Mouse (Mus musculus): Measurements from ENCODE around the gene Slc44a1. TPM values are rescaled to one million over a fixed set of nuclear protein-coding genes. Genes with fewer than 3 reads are reported as not detected.
A peak's percentile ranks its signal among the peaks of the same experiment; 100 is the strongest.

Gene Slc44a1
- total RNA-seq, 2 experiments from 2014 or later: 9.1 to 12.4 TPM

DNA sequence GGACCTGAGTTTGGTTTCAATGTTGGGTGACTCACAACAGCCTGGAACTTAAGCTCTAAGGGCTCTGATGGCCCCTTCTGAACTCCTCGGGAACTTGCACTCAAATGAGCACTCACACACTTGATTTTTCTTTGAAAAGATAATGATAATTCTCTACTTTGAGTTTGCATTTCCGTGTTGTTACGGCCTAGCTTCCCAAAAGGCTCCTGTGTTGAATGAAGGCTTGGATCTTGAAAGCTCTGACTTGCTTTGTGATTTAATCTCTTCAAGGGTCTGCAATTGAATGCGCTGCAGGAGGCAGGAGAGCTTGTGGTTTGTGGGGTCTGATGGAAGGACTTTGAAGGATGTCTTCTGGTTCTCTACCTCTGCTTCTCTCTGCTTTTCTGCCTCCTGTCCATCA lies 13.1 kb upstream of the Slc44a1 start:
- ATAC-seq (ENCODE audit: poor library complexity, severe bottlenecking): no peak

DNA sequence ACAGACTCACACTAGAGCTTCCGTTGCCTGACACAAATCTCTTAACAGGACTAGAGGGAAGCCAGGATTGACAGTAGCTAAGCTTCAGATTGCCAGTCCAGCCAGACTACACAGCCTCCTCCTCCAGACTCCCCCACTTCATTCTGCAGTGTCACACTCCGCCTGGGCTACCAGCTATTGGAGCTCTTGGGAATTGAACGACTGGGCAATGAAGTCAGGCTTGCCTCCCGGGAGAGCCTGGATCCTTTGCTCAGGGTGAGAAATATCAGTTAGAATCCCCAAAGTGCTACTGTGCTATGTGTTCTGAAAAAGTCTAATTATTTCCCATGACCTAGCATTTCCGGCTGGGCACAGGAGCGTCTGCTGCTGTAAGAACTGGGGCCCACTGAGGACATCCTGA lies 9.7 kb upstream of the Slc44a1 start:
- no peak for ATAC-seq (ENCODE audit: poor library complexity, severe bottlenecking)

DNA sequence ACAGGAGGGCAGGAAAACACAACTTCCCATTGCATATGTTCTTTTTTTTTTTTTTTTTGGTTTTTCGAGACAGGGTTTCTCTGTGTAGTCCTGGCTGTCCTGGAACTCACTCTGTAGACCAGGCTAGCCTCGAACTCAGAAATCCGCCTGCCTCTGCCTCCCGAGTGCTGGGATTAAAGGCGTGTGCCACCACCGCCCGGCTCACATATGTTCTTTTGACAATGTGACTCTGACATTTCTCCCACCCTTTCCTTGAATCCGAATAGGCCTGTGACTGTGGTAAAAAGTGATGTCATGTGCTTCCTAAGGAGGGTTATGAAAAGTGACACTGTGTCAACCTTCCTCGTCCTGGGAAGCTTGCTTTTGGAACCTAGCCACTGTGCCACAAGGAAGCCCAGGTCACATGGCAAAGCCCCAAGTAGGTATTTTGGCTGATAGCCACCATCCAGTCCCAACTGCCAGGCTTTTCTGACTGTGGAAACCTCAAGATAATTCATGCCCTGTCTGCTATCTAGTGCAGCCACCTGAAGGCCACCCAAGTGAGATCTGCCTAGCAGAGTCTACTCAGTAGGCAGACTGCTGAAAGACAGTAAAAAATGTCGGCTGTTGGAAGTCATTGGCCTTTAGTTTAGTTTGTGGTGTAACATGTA lies 8.5 kb upstream of the Slc44a1 start:
- peak; percentile 49 for ATAC-seq (ENCODE audit: poor library complexity, severe bottlenecking)

DNA sequence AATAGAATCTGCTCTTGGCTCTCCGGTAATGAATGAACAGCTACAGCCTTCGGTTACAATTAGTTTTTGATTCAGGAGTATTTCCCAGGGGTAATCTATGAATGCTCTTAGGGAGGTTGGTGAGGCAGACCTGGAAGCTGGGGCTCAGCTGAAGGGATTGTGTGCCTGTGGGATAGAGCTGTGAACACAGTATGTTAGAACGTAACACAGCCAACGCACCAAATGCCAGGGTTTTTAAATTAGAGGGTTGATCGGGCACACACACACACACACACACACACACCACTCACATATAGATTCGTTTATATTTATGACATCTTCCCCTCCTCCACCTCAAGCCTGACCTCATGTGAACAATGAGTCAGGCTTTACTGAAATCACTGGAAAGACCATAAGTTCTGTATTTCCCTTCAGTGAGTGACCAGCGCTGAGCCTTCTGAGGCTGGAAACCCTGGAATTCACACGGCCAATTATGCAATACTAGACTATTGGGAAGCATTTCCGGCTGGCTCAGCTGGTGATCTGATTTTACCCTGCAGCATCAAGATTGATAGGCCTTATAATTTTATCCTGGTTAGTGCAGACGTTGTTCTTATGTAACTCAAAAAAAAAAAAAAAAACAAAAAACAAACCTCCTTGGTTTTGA lies 3.0 kb upstream of the Slc44a1 start:
- no peak for ATAC-seq (ENCODE audit: poor library complexity, severe bottlenecking)

DNA sequence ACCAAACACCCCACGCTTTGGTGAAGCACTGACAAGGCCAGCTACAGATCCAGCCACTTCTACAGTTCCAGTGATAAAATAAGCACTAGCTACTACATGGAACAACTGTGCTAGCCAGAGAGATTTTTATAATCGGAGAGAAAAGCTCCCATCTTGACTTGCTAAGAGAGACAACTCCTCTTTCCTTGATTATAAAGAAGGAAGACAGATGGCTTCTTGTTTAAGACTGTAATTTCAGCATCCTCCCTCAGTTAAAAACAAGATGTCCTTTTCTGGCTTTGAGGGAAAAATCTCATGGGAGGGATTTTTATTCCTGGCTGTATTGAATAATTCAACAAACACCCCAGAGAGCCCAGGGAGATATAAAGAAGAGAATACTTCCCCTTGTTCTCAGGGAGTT lies 1.8 kb upstream of the Slc44a1 start:
- no peak for ATAC-seq (ENCODE audit: poor library complexity, severe bottlenecking)

DNA sequence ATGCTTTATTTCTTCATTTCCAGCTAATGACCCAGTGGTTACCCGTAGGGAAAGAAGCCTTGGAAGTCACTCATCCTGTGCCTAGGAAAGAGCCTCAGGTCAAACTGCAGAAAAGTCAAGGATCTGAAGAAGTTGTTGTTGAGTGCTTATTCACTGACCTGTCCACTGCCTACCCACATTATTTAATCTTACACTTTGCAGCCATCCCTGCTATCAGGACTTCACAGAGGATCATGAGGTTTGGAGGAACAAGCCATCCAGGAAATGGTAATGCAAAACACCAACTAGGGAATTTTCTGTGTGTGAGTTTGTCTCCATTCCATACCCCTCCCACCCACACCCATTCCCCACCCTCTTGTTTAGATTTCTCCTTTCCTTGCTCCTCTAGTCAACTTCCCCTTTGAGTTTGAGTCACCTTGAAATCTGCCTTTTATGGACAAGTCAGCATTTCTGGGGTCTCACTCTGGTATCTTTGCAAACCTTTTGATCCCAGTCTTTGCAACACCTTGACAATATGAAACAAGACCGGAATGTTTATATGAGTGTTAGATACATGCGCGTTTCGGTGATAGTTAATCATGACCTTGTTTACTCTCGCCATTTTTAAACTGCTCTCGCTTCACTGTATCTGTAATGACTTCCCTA lies 1.3 kb upstream of the Slc44a1 start:
- no peak for ATAC-seq (ENCODE audit: poor library complexity, severe bottlenecking)

DNA sequence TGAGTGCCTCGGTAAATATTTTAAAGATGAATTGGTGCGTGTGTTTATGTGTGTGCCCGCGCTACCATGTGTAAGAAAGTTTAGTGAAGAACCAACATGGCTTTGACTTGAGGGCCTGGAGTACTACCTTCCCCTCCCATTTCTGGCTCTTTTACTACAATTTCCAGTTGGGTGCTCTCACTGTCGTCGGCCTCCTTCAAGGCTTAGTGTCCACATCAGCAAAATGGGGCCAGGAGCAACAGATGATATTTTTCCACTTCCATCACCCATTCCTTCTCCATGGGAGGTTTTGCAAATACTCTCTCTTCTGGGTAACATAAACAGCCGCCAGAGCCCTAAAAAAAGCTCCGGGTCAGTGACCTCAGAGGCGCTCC lies 590 bp upstream of the Slc44a1 start:
- peak; percentile 2; the same call in 1 of the 2 replicates for ATAC-seq (ENCODE audit: poor library complexity, severe bottlenecking)

DNA sequence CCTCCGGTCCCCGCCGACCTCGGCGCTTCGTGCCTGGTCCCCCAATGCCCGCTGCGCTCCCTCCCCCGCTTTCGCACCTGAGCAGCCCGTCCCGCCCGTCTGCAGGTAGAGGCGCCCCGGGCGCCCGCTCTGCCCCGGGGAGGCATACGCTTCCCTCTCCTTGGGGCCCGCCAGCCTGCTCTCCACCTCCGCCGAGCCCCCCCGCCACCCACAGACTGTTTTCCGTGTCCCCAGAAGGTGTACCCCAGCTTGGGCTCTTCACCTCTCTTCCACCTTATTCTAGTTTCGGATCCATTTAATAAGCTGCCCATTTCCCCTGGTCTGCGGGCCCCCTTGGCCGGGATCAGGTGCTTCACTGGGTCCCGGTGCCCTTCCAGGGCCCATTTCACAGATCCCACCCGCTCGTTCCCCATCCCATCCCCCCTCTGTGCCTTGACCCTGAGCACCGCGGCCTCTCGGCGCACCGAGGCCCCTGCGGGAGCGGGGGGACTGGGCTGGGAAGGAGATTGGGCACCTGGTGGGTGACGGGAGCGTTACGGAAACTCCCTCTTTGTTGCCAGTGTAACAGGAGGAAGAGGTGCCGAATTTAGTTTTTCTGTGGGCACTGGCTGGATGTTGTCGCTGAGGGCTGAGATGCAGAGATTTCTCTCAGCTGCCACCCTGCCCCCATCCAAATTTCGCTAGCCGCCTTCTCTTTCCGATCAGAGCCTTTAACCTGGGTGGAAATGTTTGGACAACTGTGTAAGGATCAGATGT lies 781 bp downstream of the Slc44a1 start:
- no peak; the same call in 1 of the 2 replicates for ATAC-seq (ENCODE audit: poor library complexity, severe bottlenecking)

DNA sequence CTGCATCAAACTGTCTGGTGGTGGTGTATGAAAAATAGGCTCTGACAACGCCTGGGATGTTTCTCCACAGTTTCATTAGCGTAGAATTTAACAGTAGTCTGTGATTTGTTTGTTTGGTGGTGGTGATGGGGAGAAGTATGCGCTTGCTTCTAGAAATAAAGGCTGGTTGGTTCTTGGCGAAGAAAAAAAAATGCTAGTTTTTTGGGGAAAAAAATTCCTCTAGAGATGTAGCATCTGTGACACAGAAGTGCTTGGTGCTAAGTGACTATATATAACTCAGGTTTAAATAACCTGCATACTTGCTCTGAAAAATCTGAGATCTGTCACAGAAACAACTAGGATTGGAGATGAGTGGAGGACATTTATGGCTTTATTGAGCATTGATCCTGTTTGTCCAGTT lies 1.5 kb downstream of the Slc44a1 start:
- no peak for ATAC-seq (ENCODE audit: poor library complexity, severe bottlenecking)

DNA sequence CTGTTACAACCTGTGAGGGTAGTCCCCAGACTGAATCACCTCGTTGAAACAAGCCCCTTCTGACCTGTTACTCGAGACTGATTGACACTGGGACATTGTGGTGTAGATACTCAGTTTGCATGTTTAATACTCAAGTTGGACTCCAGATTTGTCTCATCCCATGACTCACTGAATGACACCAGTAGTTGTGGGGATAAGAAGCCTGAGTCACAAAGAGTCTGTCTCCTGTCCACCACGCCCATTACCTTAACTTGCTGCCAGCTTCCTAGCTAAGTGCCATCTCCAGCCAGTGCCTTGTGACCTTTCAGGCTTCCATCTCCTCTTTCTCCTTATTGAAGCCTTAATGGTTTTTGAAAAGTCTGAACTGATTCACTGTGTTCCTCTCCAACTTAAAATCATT lies 6.0 kb downstream of the Slc44a1 start:
- no peak for ATAC-seq (ENCODE audit: poor library complexity, severe bottlenecking)

DNA sequence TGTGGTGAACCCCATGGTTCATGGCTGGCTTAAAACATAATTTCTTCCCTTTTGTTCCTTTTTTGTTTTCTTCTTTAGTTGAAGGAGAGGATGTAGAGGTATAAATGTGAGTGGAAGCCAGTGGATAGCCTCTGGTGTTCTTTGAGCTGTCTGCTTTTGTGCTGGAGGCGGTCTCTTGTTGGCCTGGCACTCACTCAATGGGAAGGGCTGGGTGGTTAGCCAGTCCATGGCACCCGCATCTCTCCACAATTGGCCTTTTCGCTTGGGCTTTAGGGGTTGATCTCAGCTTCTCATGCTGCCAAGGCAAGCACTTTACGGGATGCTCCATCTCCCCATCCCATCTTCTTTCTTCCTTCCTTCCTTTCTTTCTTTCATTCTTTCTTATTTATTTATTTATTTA lies 7.6 kb downstream of the Slc44a1 start:
- no peak for ATAC-seq (ENCODE audit: poor library complexity, severe bottlenecking)

DNA sequence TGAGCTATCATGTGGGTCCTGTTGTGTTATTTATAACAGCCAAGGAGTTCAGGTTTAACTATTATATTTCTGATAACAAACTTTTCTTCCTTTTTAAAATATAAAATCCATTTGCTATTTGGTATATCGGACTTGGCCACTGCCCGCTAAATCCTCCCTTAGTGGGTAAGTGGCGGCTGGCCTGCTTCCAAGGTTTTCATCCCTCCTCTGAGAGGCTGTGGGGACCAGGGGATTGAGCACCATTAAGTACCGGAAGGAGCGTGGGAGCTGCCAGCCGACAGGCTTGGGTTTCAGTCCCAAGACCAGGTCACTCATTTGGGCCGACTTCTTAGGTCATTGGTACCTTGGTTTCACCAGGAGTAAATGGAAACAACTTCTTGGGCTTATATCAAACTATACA lies 10.5 kb downstream of the Slc44a1 start:
- no peak for ATAC-seq (ENCODE audit: poor library complexity, severe bottlenecking)

DNA sequence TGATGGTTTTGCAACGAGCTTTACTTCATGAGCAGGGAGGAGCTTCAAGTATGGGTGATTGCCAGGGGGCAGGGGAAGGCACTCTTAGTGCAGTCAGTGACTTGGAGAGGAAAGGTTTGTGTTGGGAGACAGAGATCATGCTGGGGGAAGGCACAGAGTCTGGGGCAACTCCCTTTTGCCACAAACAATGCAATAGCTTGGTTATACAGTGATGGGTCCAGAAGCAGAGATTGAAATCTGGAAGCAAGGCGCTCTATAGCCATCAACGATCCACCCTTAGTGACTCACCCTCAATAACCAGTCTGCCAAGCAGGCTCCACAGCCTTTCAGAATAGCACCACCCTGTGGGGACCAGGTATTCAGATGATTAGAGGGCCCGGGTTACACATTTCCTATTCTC lies 11.7 kb downstream of the Slc44a1 start:
- peak; percentile 77 for ATAC-seq (ENCODE audit: poor library complexity, severe bottlenecking)

DNA sequence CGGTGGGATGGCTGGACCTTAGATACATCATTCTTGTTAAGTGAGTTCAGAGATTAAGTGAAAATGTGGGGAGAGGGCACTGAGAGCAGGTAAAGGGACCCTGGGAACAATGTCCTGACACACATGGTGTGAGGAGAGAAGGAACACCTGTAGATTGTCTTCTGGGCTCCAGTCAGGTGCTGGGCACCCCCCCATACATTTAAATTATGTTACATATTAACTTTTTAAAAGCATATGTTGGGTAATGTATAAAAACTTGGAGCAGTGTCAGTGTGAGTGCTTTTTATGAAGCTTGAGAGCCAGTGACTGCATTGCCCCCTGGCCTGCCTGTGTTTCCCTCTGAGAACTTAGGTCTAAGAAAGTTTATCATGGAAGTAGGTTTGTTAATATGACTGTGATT lies 12.2 kb downstream of the Slc44a1 start:
- no peak for ATAC-seq (ENCODE audit: poor library complexity, severe bottlenecking)

DNA sequence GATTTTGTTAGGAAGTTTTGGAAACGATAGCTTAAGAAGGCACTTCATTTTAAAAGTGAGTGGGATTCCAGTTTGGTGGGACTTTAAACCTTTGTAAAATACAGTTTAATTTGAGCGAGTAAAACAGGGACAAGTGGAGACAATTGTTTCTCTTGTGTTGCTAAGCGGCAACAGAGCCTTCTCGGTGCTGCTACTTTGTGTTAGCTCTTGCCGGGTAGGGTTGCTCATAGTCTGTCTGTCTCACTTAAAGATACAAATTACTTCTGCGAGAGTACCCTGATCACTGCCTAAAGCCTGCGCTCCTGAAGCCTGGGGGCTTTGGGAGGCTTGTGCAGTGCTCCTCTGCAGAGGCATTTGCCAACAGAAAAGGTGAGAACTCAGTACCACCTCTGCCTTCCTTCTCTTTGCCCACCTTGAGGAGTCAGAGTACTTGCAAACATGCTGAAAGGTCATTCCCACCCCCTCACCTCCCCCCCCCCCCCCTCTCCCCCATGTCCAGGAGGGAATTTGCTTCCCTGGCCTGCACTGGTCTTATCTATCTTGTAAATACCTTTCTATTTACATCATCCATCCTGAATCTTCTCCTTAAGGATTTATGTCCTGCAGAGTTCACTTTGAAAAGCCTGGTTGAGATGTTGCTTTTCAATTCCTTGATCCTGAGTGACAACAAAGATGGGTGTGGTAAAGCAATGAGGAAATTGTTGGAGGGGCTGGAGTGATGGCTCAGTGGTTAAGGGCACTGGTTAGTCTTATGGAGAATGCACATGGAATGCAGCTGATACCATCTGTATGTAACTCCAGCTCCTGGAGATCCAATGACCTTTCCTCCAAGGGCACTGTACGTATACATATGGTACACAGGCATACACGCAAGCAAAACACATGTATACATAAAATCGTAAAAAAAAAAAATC lies 13.0 kb downstream of the Slc44a1 start:
- no peak for ATAC-seq (ENCODE audit: poor library complexity, severe bottlenecking)

DNA sequence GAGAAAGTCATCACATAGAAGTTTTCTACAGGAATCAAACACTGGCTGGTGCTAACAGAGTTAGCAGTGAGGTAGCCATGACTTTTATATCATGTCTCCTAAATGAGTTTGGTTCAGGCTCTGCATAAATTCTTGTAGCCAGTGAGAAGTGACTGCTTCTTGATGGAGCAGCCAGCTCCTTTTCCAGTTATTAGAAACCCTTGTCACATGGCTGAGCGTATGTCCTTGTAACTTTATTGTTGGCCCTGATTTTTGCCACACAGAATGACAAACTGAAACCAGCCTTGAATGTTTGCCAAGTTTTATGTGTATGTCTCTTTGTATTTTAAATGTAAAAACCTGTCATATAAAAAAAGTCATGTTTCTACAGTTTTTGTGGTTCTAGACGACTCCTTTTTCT lies 15.7 kb downstream of the Slc44a1 start:
- ATAC-seq (ENCODE audit: poor library complexity, severe bottlenecking): no peak

DNA sequence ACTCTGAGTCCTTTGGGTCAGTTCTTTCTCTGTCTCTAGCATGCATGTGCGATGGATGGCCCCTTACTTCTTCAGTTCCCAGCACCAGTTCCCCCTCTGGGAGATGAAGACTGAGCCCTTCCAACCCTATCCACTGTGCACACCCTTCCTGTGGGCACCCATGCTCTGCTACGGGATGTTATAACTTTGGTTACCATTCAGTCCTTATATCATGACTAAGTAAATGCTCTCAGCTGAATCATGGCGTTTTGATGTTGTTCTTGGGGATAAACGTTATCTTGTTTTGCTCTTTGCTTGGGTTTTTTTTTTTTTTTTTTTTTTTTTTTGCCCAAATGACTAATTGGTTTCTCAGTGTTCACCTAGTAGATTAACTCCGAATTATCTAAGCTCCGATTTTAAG lies 16.4 kb downstream of the Slc44a1 start:
- ATAC-seq (ENCODE audit: poor library complexity, severe bottlenecking): no peak

DNA sequence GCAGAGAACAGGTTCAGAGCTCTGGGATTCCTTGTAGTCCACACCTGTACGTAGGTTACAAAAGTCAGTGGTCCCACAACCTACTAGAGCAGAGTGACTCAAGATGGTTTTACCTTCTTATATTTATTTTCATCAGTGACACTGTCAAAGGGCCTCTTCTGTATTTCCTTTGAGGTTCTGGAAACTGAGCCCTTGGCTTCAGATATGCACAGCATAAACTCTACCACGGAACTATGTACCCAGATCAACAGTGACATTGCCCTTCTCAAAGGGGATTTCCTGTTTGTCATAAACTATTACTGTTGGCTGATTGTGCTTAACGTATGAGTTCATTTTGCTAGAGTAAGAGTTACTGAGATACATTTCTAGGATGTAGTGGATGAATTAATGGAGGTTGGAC lies 18.3 kb downstream of the Slc44a1 start:
- ATAC-seq (ENCODE audit: poor library complexity, severe bottlenecking): no peak

DNA sequence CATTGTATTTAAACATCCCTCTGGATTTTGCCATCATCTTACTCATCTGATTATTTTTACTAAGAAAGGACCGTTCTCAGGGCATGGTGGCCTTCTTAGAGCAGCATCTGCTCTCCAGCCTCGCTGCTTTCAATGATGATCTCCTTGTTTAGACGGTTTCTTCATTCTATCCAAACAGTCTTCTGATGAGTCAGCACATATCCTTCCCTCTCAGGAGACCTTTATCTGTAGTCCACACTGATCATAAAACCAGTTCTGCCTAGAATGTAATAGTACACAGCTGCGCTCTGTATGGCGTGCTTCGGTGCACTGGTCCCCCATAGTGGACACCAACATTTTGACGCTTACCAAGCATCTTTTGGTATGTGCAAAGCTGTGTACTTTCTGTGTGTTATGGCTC lies 19.5 kb downstream of the Slc44a1 start:
- no peak for ATAC-seq (ENCODE audit: poor library complexity, severe bottlenecking)

DNA sequence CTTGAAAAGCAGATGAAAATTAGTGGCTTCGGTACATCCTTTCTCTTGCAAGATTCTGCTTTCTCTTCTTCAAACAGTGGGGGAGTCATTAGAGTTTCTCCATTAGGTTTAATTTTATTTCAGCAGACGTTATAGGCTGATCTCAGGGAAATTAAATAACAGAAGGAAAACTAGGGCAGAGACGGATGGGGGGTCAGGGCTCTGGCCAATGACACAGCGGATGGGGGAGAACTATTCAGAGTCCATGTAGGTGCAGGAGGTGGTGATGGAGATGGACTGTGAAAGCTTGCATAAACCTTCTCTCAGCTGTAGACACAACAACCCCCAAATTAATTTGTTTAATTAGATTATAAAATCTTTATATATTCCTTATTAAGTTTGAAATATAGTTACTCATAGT lies 20.8 kb downstream of the Slc44a1 start:
- ATAC-seq (ENCODE audit: poor library complexity, severe bottlenecking): no peak

DNA sequence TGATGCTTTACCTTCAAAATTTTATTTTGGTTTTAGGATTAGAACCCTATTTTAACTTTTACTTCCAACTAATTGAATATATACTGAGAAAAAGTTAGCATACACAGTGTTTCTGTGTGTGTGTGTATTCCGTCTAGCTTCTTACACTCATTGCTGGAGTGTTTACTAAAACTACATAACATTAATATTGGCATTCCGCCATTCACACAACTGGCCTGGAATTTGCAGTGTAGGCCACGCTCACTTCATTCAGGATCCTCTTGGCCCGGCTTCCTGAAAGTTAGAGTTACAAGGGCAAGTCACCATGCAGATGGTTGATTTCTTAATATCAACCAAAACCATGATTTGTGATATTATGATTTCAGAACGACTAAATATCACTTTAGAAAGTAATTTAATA lies 21.9 kb downstream of the Slc44a1 start:
- no peak for ATAC-seq (ENCODE audit: poor library complexity, severe bottlenecking)

Data from megakaryocyte, adult 5-6 weeks (primary cell).